Mouse (Mus musculus) brain, embryonic 18.5 days (tissue): Measurements from ENCODE around the gene Cd40.

Source experiments
- DNase-seq: peaks from one replicate; pipeline ENCODE4 v3.0.0-alpha.2; 2012; ENCODE audit warnings: low read depth, low spot score

Gene Cd40

GRCm38 (mm10) chr2:165054888-165055852, at the start of gene Cd40:
TSS of gene Cd40 (plus strand) at chr2:165055627.
- DNase-seq = no peak

GRCm38 (mm10) chr2:165006813-165007212, 48.6 kb upstream of the Cd40 start:
- DNase-seq = no peak

DNA sequence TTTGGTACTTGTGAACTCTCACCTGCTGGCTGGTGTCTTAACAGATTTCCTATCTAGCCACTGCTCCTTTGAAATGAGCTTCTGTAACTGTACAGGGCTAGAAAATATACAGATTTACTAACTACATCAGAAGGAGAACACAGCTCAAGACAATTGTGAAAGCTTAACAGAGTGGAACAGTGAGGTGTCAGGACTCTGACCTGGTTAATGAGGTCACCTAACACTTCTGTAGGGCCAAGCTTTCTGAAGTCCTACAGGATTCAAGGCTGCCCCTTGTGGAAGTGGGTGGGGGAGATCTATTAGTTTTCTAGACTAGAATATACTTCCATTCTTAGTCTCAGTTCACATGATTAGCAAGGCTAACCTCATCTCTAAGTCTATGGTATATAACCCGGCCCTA, 47.4 kb upstream of the Cd40 start:
- DNase-seq = no peak

GRCm38 (mm10) chr2:165009161-165009560, 46.3 kb upstream of the Cd40 start:
- DNase-seq = no peak

GRCm38 (mm10) chr2:165009581-165009980, 45.8 kb upstream of the Cd40 start:
- DNase-seq = no peak

DNA sequence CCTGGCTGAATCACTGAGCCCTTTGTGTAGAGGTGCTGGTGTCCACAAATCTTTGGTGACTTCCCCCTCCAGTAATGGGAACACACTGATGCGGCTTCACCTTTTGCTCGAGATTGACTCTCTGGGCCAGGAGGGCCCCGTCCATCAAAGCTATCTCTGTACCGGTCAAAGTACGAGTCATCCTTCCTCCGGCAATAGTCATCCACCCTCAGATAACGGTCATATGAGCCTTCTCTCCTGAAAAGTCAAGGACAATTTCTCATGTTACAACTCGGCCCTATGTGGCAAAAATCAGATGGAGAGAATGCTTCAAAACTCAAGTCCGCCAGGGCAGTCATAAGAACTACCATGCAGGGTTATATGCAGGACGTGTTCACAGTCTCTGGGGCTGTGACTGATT, 45.1 kb upstream of the Cd40 start:
- DNase-seq = no peak

GRCm38 (mm10) chr2:165014935-165015334, 40.5 kb upstream of the Cd40 start:
- no peak for DNase-seq

DNA sequence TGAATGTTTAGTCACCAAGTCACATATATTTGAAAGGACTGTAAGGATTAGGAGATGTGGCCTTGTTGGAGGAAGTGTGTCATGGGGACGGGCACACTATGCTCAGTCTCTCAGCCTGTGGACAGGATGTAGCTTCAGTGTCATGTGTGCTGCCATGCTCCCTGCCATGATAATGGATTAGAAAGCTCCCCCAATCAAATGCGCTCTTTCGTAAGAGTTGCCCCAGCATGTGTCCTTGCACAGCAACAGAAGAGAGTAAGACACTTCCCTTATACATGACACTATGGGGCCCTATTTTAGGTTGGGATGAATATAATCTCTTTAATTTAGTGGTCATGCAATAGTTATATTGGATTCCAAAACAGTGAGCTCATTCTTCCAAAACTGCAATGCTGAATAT, 34.9 kb upstream of the Cd40 start:
- DNase-seq = no peak

DNA sequence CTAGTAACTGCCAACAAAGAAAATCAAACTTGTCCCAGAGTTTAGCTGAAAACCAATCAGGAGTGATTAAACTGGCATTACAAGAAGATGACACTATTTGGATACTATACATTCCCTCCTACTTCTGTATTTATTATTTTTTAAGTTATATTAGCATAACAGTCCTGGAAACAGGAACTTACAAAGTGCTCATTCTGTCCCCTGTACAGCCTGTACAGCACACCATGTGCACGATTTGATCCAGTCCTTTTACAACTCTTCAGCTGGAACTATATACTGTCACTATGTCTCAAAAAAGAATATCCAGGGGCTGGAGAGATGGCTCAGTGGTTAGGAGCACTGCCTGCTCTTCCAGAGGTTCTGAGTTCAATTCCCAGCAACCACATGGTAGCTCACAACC, 28.3 kb upstream of the Cd40 start:
- no peak for DNase-seq

DNA sequence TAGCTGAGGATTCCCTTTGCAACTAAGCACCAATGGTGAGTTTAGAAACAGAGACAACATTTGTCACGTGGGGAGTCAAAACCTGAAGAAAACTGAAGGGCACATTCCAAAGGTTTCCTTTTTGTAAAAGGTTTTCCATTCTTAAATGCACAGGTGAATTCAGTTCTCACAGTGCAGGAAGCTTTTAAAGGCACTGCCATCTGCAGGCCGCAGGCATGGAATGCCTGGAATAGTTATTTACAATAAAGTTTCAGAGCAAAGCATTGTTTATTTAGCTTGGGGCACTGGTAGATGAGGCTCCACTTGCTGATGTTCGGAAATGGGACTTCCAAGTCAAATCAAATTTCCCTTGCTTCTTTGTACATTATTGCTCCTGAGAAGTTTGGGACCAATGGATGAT, 22.9 kb upstream of the Cd40 start:
- no peak for DNase-seq

- DNase-seq = no peak
Observed at GRCm38 (mm10) chr2:165033306-165033705, 22.1 kb upstream of the Cd40 start.

DNA sequence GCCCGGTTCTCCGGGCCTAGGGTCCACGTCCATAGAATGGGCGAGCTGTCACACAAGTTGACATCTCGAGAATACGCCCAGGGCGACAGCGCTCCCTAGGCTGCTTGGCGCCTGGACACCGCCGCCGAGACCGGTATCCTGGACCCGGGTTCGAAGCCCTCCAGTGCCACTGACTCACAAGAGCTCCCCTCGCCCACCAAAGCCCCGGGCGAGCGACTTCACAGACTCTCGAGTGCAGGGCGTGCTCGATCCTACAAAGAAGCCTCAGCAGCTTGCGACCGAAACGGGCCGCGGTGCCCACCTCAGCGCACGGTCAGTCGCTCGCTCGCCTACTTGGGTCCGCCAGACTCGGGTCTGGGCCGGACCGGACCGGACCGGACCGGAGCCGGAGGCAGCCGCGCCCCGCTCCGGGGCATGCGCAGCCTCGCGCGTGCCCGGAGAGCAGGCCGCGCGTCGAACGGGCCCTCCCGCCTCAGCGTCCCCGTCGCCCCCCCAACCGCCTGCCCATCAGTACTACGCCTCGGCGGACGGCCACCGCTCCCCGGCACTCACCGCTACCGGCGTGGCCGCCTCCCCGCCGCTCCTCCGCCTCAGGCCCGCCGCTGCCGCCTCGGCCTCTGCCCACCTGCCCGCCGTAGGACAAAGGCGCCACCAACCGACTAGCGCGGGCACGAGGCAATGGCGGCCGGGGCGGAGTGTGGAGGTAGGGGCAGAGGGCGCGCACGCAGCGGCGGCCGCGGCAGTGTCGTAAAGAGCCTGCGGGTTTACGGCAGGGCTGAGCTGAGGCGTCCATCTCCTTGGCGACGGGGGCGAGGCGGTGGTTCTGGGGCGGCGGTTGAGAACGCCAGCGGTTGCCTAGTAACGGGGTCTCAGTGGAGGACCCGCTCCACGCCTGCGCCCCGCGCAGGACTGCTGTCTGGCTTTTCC, 21.0 kb upstream of the Cd40 start, which contains the start of gene Ncoa5:
TSS of gene Ncoa5 (minus strand) at position 737 of the 927 bp plus-strand sequence.
- DNase-seq = peak; percentile 94

- DNase-seq = no peak
Observed at GRCm38 (mm10) chr2:165035058-165035431, 20.4 kb upstream of the Cd40 start.

GRCm38 (mm10) chr2:165037415-165037814, 18.0 kb upstream of the Cd40 start:
- no peak for DNase-seq

DNA sequence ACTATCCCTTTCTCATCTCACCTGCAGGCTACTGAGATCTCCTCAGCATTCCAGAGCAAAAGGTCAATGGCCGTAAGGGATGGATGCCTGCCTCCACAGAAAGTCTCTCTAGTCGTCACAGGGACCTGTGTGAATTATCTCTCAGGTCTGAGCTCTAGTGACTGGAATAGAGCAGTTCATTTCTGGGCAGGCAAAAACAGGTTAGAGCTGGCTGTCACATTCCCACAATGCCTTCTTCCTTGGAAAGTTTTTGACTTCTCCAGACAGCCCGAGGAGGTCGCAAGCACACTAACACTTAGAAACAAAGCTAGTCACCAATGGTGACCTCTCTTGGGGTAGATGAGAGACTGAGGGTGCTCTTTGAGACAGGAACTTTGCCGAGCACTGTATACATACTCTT, 13.3 kb upstream of the Cd40 start:
- no peak for DNase-seq

- DNase-seq = peak; percentile 47
Observed at GRCm38 (mm10) chr2:165043090-165043636, 12.3 kb upstream of the Cd40 start.

- no peak for DNase-seq
Observed at GRCm38 (mm10) chr2:165043729-165044128, 11.7 kb upstream of the Cd40 start.

- no peak for DNase-seq
Observed at GRCm38 (mm10) chr2:165049044-165049443, 6.4 kb upstream of the Cd40 start.

DNA sequence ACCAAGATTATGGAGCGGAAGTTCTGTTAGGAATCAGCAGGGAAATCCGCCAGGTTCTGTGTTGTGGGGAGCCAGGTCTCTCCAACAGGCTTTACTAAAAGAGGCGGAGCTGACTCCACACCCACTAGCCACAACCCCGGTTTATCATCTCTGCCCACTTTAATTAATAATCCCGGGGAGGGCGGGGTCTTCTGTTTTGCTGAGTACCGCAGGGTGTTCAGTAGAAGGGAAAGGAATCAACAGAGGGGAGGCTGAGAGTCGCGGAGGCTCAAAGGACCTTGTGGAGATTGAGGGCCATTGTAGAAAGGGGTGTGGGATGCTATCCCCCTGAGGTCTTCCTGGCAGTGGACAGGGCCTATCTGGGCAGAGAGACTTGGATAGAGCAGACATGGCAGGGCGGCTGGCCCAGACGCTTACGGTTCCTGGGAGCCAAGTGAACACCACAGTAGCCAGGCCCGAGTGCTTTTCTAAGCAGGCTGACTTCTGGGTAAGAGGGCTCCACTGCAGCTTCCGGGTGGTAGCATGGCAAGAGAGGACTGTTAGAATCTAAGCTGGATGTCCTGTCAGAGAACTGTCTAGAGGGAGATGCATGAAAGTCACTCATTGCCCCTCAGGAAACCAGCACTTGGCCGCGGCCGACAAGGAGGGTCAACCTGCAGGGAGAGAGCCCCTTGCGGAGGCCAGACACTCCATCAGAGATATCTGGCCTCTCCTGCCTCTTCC, 4.4 kb upstream of the Cd40 start:
- no peak for DNase-seq

GRCm38 (mm10) chr2:165051566-165051965, 3.9 kb upstream of the Cd40 start:
- DNase-seq = no peak

DNA sequence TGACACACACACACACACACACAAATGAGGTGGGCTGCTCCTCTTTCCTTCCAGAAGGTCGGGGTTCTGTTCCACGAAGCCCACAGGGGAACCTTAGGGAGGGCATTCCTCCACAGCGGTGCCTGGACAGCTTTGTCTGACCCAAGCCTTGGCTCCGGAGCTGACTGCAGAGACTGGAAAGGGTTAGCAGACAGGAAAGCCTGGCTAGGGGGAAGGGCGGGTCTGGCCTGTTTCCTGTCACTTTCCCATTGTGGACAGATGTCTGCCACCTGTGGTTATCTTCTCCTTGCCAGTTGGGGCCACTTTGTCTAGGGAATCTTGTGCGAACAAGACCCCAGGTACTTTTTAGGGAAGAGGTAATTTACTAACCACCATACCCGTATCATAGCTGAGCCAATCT, 478 bp downstream of the Cd40 start:
- DNase-seq = no peak
